Mouse (Mus musculus) heart, postnatal 0 days (tissue): Measurements from ENCODE around the gene Mchr1. TPM values are rescaled to one million over a fixed set of nuclear protein-coding genes. Genes with fewer than 3 reads are reported as not detected.

Experiments used
- ATAC-seq: fragments of 200-750 bp; cut with Nextera tagmentation; 2 replicates; pipeline ENCODE4 v1.8.0; 2017; ENCODE audit warnings: low read depth, moderate number of reproducible peaks, moderate library complexity; ENCODE audit not compliant: insufficient read depth
- DNase-seq: peaks from one replicate; pipeline ENCODE4 v3.0.0-alpha.2; 2016; ENCODE audit warnings: low spot score
- H3K27ac ChIP-seq: fragments of 300-500 bp; sonication (generic); 2 replicates; pipeline ENCODE4 v1.5.1; 2014; ENCODE audit warnings: low read depth, mild to moderate bottlenecking
- H3K27me3 ChIP-seq: fragments of 300-500 bp; sonication (generic); 2 replicates; pipeline ENCODE4 v1.6.1; 2014; ENCODE audit warnings: low read length, mixed read lengths; ENCODE audit not compliant: control insufficient read depth, insufficient read depth
- H3K36me3 ChIP-seq: fragments of 300-500 bp; sonication (generic); replicated peaks from 2 replicates; pipeline ENCODE4 v1.6.1; 2014; ENCODE audit warnings: low read length, mixed read lengths; ENCODE audit not compliant: control insufficient read depth, insufficient read depth
- H3K4me1 ChIP-seq: fragments of 300-500 bp; sonication (generic); 2 replicates; pipeline ENCODE4 v1.6.1; 2014; ENCODE audit warnings: antibody characterized with exemption; ENCODE audit not compliant: control insufficient read depth, insufficient read depth
- H3K4me2 ChIP-seq: fragments of 300-500 bp; sonication (generic); 2 replicates; pipeline ENCODE4 v1.6.1; 2014; ENCODE audit warnings: low read depth, mild to moderate bottlenecking, low read length, moderate library complexity
- H3K4me3 ChIP-seq: fragments of 300-500 bp; sonication (generic); 2 replicates; pipeline ENCODE4 v1.5.1; 2014; ENCODE audit warnings: low read depth, low read length
- H3K9ac ChIP-seq: fragments of 300-500 bp; sonication (generic); replicated peaks from 2 replicates; pipeline ENCODE4 v1.6.1; 2014; ENCODE audit warnings: low read depth, low read length, mixed read lengths
- H3K9me3 ChIP-seq: fragments of 300-500 bp; sonication (generic); replicated peaks from 2 replicates; pipeline ENCODE4 v1.6.1; 2016; ENCODE audit warnings: low read length; ENCODE audit not compliant: control insufficient read depth
- CTCF ChIP-seq: IDR thresholded peaks from 2 replicates; pipeline ENCODE4 v1.5.1; 2016; ENCODE audit warnings: antibody characterized with exemption, control low read depth, low read depth
- EP300 ChIP-seq: IDR thresholded peaks from 2 replicates; pipeline ENCODE4 v1.6.1; 2016; ENCODE audit warnings: antibody characterized with exemption, low read depth
- WGBS: fragments of 180-500 bp; shearing (Covaris S2); extraction: QIAGEN DNeasy Blood & Tissue Kit; methylation state at CpG from one replicate; pipeline ENCODE4 v1.1.7; 2014; 5-methylcytosine and 5-hydroxymethylcytosine counted together
- polyA plus RNA-seq: library from polyadenylated mRNA; unstranded; fragments of >200 nt; fragmentation: Nextera tagmentation; extraction: Ambion mirVana; gene quantifications from 2 replicates; pipeline ENCODE4 v1.2.1, GENCODE M21; 2015
- total RNA-seq: library from RNA; depleted of rRNA; stranded (reverse); fragments of >200 nt; gene quantifications from 2 replicates; pipeline ENCODE4 v1.2.3, GENCODE M21; 2014; ENCODE audit warnings: low replicate concordance

Gene Mchr1
- total and polyA plus RNA-seq, 2 experiments from 2014 or later: 4.2 TPM; not detected in 1

GRCm38 (mm10) chr15:81199372-81199959, 35.8 kb upstream of the Mchr1 start:
- no peak overlapping the region for H3K27ac ChIP-seq
- no peaks in the 10 kb centered on the region for H3K9me3 ChIP-seq
- H3K36me3 ChIP-seq: no peaks in the 10 kb centered on the region
- no peak for ATAC-seq
- H3K4me1 ChIP-seq: 0 out of 2 replicates have a peak, but pooled peaks cover 3% of the 10 kb centered on the region
- H3K4me3 ChIP-seq: no peak overlapping the region; the same call in 1 of the 2 replicates
- H3K9ac ChIP-seq: no peak overlapping the region
- H3K27me3 ChIP-seq: no peaks in the 10 kb centered on the region
- WGBS: 15% methylated on average over 4 of the region's 4 CpGs
- peak overlapping the region; percentile 26; the same call in 1 of the 2 replicates for H3K4me2 ChIP-seq
- peak; percentile 43 for DNase-seq
- TF ChIP-seq EP300 (no peak), CTCF (peak; percentile 51)

GRCm38 (mm10) chr15:81202462-81202861, 32.8 kb upstream of the Mchr1 start:
- H3K4me3 ChIP-seq: no peak overlapping the region
- no peaks in the 10 kb centered on the region for H3K27me3 ChIP-seq
- H3K4me2 ChIP-seq: no peak overlapping the region
- TF ChIP-seq CTCF (no peak), EP300 (no peak)
- no peaks in the 10 kb centered on the region for H3K9me3 ChIP-seq
- ATAC-seq (no peak), DNase-seq (no peak)
- H3K9ac ChIP-seq: no peak overlapping the region
- no peaks in the 10 kb centered on the region for H3K36me3 ChIP-seq
- H3K4me1 ChIP-seq: 0 out of 2 replicates have a peak, but pooled peaks cover 3% of the 10 kb centered on the region
- 93% methylated on average over 5 of the region's 5 CpGs for whole genome bisulfite sequencing
- H3K27ac ChIP-seq: no peak overlapping the region

GRCm38 (mm10) chr15:81210496-81210895, 24.8 kb upstream of the Mchr1 start:
- H3K9ac ChIP-seq: no peak overlapping the region
- ATAC-seq (no peak), DNase-seq (no peak)
- H3K27ac ChIP-seq: no peak overlapping the region
- no peak overlapping the region for H3K4me2 ChIP-seq
- H3K27me3 ChIP-seq: no peaks in the 10 kb centered on the region
- H3K4me1 ChIP-seq: no peaks in the 10 kb centered on the region
- H3K4me3 ChIP-seq: no peak overlapping the region
- no peaks in the 10 kb centered on the region for H3K36me3 ChIP-seq
- 63% methylated on average over 5 of the region's 5 CpGs for WGBS
- TF ChIP-seq EP300 (no peak), CTCF (no peak)
- no peaks in the 10 kb centered on the region for H3K9me3 ChIP-seq

- WGBS: 64% methylated on average over 15 of the region's 15 CpGs
- ATAC-seq: no peak
- no peaks in the 10 kb centered on the region for H3K27me3 ChIP-seq
- TF ChIP-seq CTCF (no peak), EP300 (no peak)
- H3K9me3 ChIP-seq: no peaks in the 10 kb centered on the region
- H3K4me2 ChIP-seq: no peak overlapping the region
- DNase-seq: no peak
- no peak overlapping the region for H3K4me3 ChIP-seq
- H3K27ac ChIP-seq: no peak overlapping the region
- H3K9ac ChIP-seq: no peak overlapping the region
- H3K4me1 ChIP-seq: no peaks in the 10 kb centered on the region
- H3K36me3 ChIP-seq: no peaks in the 10 kb centered on the region
These were observed 22.3 kb upstream of the Mchr1 start for GRCm38 (mm10) chr15:81212976-81213375.

GRCm38 (mm10) chr15:81216906-81217653, 18.2 kb upstream of the Mchr1 start:
- Histone ChIP-seq H3K27me3 (no peaks in the 10 kb centered on the region), H3K9me3 (no peaks in the 10 kb centered on the region), H3K4me2 (no peak overlapping the region), H3K27ac (no peak overlapping the region), H3K4me3 (no peak overlapping the region), H3K4me1 (no peaks in the 10 kb centered on the region), H3K9ac (no peak overlapping the region), H3K36me3 (no peaks in the 10 kb centered on the region)
- WGBS: 76% methylated on average over 19 of the region's 19 CpGs
- TF ChIP-seq CTCF (no peak), EP300 (no peak)
- ATAC-seq: no peak
- DNase-seq: no peak
